7 mouse cellular contexts compared by ENCODE assay signal in the genomic region with DNA sequence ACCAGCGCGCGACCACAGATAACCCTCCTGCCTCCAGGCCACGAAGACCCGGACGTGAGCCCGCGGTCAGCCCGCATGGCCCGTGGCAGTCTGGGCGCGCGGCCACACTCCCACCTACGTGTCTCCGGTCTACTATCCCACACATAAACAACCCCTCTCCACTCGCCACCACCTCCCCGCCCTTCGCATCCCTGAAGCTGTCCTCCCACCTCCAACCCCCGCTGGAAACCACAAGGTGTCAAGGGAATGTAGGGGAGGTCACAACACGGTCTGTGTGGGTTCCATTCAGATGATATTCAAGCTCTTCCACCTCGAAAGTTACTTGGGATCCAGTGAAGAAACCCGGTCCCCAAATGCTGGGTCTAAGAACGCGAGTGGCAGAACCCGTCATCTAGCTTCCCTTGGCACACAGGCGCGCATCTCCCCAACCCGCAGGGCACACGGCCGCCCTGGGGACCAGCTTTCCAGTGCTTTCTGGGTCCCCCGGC. TPM values are rescaled to one million over a fixed set of nuclear protein-coding genes. Genes with fewer than 3 reads are reported as not detected.
DNase-seq lines count a peak whose midpoint lies in the region; ATAC-seq and TF ChIP-seq lines count a peak whose summit lies in the region.

No protein-coding gene starts in this region.

- peaks cover 18% of the 10 kb centered on the region for H3K4me1 ChIP-seq in testis, adult 2 months (ENCODE audit: control insufficient read depth, insufficient read depth, low read length)
- peaks cover 2% of the 10 kb centered on the region; the same call in 1 of the 2 replicates for H3K4me1 ChIP-seq in cortical plate, adult 2 months (ENCODE audit: control insufficient read depth, insufficient read depth, low read length)
- peaks cover 30% of the 10 kb centered on the region for H3K4me1 ChIP-seq in limb, embryonic 10.5 days
- H3K4me1 ChIP-seq in neural tube, embryonic 11.5 days (ENCODE audit: control insufficient read depth, insufficient read depth, low read length) = peaks cover 4% of the 10 kb centered on the region; the same call in 1 of the 2 replicates

- TF ChIP-seq CTCF in testis, adult 2 months (IDR thresholded peaks at IDR 0.05; ENCODE audit: control insufficient read depth, insufficient read depth, insufficient replicate concordance, low read depth, low read length) = no peak
- no peak for TF ChIP-seq CTCF in cortical plate, adult 2 months (IDR thresholded peaks at IDR 0.05; ENCODE audit: extremely low read depth, insufficient read depth, low read length)

- H3K4me2 ChIP-seq in neural tube, embryonic 11.5 days (ENCODE audit: low read depth) = peak overlapping the region; percentile 99

- H3K27me3 ChIP-seq in testis, adult 2 months (ENCODE audit: control insufficient read depth, insufficient read depth, low read length) = no peaks in the 10 kb centered on the region; the same call in 1 of the 2 replicates
- H3K27me3 ChIP-seq in limb, embryonic 10.5 days (ENCODE audit: low read depth, poor library complexity, severe bottlenecking) = peaks cover 33% of the 10 kb centered on the region
- H3K27me3 ChIP-seq in neural tube, embryonic 11.5 days (ENCODE audit: control insufficient read depth, insufficient read depth, low read length) = no peaks in the 10 kb centered on the region

- peak overlapping the region; percentile 81 for H3K4me3 ChIP-seq in testis, adult 2 months (ENCODE audit: control insufficient read depth, low read depth, low read length)
- H3K4me3 ChIP-seq in cortical plate, adult 2 months (ENCODE audit: insufficient read depth, low read length) = peak overlapping the region; percentile 95
- H3K4me3 ChIP-seq in limb, embryonic 10.5 days = peak overlapping the region; percentile 84
- peak overlapping the region; percentile 85 for H3K4me3 ChIP-seq in neural tube, embryonic 11.5 days (ENCODE audit: low read depth, low read length)

- no peak for TF ChIP-seq POLR2A in testis, adult 2 months (IDR thresholded peaks at IDR 0.05; ENCODE audit: control insufficient read depth, low read depth, low read length)
- TF ChIP-seq POLR2A in cortical plate, adult 2 months (IDR thresholded peaks at IDR 0.05; ENCODE audit: extremely low read depth, insufficient read depth, low read length) = no peak

- H3K27ac ChIP-seq in testis, adult 2 months (ENCODE audit: control insufficient read depth, insufficient read depth, low read depth, low read length) = no peak overlapping the region
- H3K27ac ChIP-seq in cortical plate, adult 2 months (ENCODE audit: insufficient read depth, low read length) = peak overlapping the region; percentile 100
- peak overlapping the region; percentile 92 for H3K27ac ChIP-seq in limb, embryonic 10.5 days
- H3K27ac ChIP-seq in neural tube, embryonic 11.5 days (ENCODE audit: low read depth, low read length) = no peak overlapping the region

- intact Hi-C loops in gastrocnemius, postnatal 36 days (cut with DNase I) = no loop called here

- peak overlapping the region; percentile 84 for H3K9ac ChIP-seq in neural tube, embryonic 11.5 days (ENCODE audit: low read length)

- no peaks in the 10 kb centered on the region for H3K36me3 ChIP-seq in testis, adult 2 months (ENCODE audit: control insufficient read depth, insufficient read depth, low read length)
- H3K36me3 ChIP-seq in limb, embryonic 10.5 days = no peaks in the 10 kb centered on the region
- no peaks in the 10 kb centered on the region for H3K36me3 ChIP-seq in neural tube, embryonic 11.5 days (ENCODE audit: control insufficient read depth, insufficient read depth, low read length)

- under 1% methylated on average over 31 of the region's 31 CpGs for WGBS in limb, embryonic 10.5 days
- WGBS in neural tube, embryonic 11.5 days = 2% methylated on average over 24 of the region's 31 CpGs

- no peak for ATAC-seq in neural tube, embryonic 11.5 days (ENCODE audit: insufficient read depth, low FRiP score, low TSS enrichment)
- ATAC-seq in megakaryocyte progenitor cell, adult 5-6 weeks (replicated peaks; ENCODE audit: poor library complexity) = no peak

- no peak for DNase-seq in testis, postnatal 10 days (ENCODE audit: low spot score)
- peak; percentile 22 to 36 for DNase-seq in gastrocnemius, postnatal 36 days
- DNase-seq in limb, embryonic 10.5 days (ENCODE audit: low spot score) = peak; percentile 70
- peak; percentile 62 for DNase-seq in neural tube, embryonic 11.5 days (ENCODE audit: low spot score)

- H3K9me3 ChIP-seq in limb, embryonic 10.5 days (replicated peaks) = no peaks in the 10 kb centered on the region
- H3K9me3 ChIP-seq in neural tube, embryonic 11.5 days (ENCODE audit: control insufficient read depth, low read length) = no peaks in the 10 kb centered on the region

RNA-seq across cellular contexts. Expression of a gene that starts 1.2 kb away (rescaled TPM):
- 1.1 and 1.5 TPM in 2 replicates for polyA plus RNA-seq in testis, adult 2 months (2012; rRNA removed)
- 26.3 and 26.9 TPM in 2 replicates for polyA plus RNA-seq in cortical plate, adult 2 months (2012; rRNA removed)
- total RNA-seq in gastrocnemius, postnatal 36 days (2021) = 1 to 10 TPM; 2.1 to 3.3 TPM
- polyA plus RNA-seq in limb, embryonic 10.5 days (2016; fragmentation: Nextera tagmentation; extraction: Ambion mirVana) = 1.0 and 1.4 TPM in 2 replicates
- 2.0 and 2.4 TPM in 2 replicates for polyA plus RNA-seq in neural tube, embryonic 11.5 days (2014; fragmentation: Nextera tagmentation; extraction: Ambion mirVana)
- total RNA-seq in megakaryocyte progenitor cell, adult 5-6 weeks (2015) = not detected in 2 replicates
- not detected in 2 replicates for total RNA-seq in megakaryocyte progenitor cell, adult 5-6 weeks (2017)

Comparison
In these comparisons a context has a peak if more than half of its experiments do, and no peak if none do; other contexts are left out.
1. H3K27ac ChIP-seq: peak in cortical plate, adult 2 months (single experiment) and limb, embryonic 10.5 days (single experiment); none in testis, adult 2 months (single experiment) and neural tube, embryonic 11.5 days (single experiment).
2. Peak in every context shown above with its lines, with median percentiles within 50 percentile points of each other: H3K4me3 ChIP-seq.